Mouse (Mus musculus) brain, adult 10 weeks (tissue): Measurements from ENCODE around the gene Higd1a. TPM values are rescaled to one million over a fixed set of nuclear protein-coding genes. Genes with fewer than 3 reads are reported as not detected.

Experiments
- polyA plus RNA-seq: library from polyadenylated mRNA; stranded (reverse); fragments of 350-450 nt; fragmentation: Illumina TruSeq; extraction: RNeasy Lipid Tissue Mini Kit (QIAGEN cat#74804); gene quantifications from one replicate; pipeline ENCODE4 v1.2.3, GENCODE M21; 2015; ENCODE audit warnings: low read depth, low replicate concordance

Gene Higd1a
- polyA plus RNA-seq = 133 TPM

DNA sequence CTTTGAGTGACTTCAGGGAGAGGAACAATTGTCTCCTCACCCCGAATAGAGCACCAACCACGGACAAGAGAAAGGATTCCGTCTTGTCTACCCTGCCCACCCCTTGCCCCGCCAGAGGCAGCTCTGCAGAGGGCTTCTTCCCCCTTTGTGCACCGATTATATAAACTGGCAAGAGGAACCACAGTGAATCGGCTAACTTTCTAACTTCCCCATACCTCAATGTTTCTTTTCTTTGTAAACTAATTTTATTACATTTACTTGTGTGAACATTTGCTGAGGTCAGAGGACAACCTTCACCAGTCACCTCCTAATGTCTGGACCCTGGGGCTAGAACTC lies at the start of gene Higd1a:
TSS of gene Higd1a (minus strand) at position 210 of the 336 bp plus-strand sequence.

DNA sequence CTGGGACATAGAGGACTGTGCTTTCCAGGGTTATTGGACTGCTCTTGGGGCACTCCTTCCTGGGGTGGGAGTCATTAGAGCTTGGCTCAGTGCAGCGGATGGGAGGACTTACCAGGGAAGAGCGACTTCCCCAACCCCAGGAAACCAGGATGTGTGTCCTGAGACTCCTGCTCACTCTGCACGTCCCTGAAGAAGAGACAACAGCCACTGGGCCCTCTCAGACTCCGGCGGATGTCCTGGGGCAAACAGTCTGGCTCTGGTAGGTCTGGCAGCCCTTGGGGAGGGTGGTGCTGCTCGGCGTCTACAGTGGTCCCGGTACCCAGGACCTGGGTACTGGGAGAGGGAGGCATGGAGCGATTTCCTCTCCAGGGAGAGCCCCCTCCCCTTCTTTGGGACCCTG lies 40.1 kb upstream of the Higd1a start, which contains the start of gene Ackr2:
TSS of gene Ackr2 (plus strand) at position 111 of the 400 bp plus-strand sequence.

DNA sequence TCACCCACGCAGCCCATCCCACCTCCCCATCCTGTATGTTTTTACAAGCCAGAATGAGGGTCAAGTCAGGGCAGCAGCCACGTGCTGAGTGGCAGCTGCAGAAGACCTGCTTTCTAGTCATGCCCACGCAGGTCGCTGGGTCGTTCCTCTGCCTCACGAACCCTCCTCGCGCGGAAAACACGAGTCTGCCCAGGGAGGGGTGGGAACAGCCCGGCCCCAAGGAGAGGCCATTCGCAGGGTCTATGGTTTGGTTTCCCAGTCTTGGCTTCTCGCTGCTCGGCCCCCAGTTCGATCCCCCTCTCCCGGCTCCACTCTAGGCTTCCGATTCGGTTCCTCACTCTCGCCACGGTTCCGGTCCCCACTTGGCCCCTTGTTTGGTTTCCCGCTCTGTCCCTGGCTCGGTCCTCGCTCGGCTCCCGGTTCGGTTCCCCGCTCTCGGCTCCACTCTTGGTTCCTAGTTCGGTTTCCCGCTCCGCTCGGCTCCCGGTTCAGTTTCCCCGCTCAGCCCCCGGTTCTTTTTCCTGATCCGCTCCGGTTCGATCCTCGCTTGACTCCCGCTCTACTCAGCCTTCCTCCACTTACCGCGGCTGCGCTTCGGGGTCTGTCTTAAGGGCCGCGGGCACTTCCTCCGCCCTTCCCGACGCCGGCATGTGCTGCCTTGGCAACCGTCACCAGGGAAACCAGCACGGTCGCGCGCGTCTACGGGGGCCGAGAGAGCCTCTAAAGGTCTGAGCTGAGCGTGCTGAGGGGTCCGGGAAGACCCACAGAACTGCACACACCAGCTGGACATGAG lies 19.1 kb downstream of the Higd1a start, which contains the start of gene Ccdc13:
TSS of gene Ccdc13 (minus strand) at position 633 of the 793 bp plus-strand sequence.

Other genes with a start within 250 kb of the Higd1a start
- 1.0 TPM for gene Lyzl4, start 216.3 kb downstream of the Higd1a start, polyA plus RNA-seq
- gene Vipr1, start 215.6 kb downstream of the Higd1a start, polyA plus RNA-seq = 18.4 TPM
- gene Sec22c, start 152.9 kb downstream of the Higd1a start, polyA plus RNA-seq = 21.1 TPM
- 153 TPM for gene Ss18l2, start 148.0 kb downstream of the Higd1a start, polyA plus RNA-seq
- gene Nktr, start 139.2 kb downstream of the Higd1a start, polyA plus RNA-seq = 73.3 TPM
- 67.7 TPM for gene Zfp651, start 99.0 kb downstream of the Higd1a start, polyA plus RNA-seq
- gene Klhl40, start 80.8 kb downstream of the Higd1a start, polyA plus RNA-seq = 4.7 TPM
- gene Hhatl, start 65.9 kb downstream of the Higd1a start, polyA plus RNA-seq = 12.9 TPM
- gene Ccdc13, start 18.9 kb downstream of the Higd1a start, polyA plus RNA-seq = 12.7 TPM
- 4.1 TPM for gene Ackr2, start 40.0 kb upstream of the Higd1a start, polyA plus RNA-seq
- gene Cyp8b1, start 57.9 kb upstream of the Higd1a start, polyA plus RNA-seq = not detected
- 4.8 TPM for gene Fam198a, start 92.6 kb upstream of the Higd1a start, polyA plus RNA-seq
- gene Pomgnt2, start 138.7 kb upstream of the Higd1a start, polyA plus RNA-seq = 34.9 TPM